Mouse (Mus musculus): ENCODE measurements around the gene Mtss1l.
"Not testable (repeated sequence)": the region's sequence is repeated elsewhere in the genome, so short reads cannot be mapped to it uniquely, and the experiment has no call there.

The Mtss1l gene

GRCm38 (mm10) chr8:110775721-110776120, 54.4 kb downstream of the Mtss1l start:
- no peak for DNase-seq (ENCODE audit: extremely low read depth, low read depth)

- DNase-seq (ENCODE audit: extremely low read depth, low read depth), result no peak
Observed at GRCm38 (mm10) chr8:110776335-110776734, 55.1 kb downstream of the Mtss1l start.

GRCm38 (mm10) chr8:110779924-110780718, 58.8 kb downstream of the Mtss1l start:
- no peak for DNase-seq (ENCODE audit: extremely low read depth, low read depth)

- no peak for DNase-seq (ENCODE audit: extremely low read depth, low read depth)
Observed at GRCm38 (mm10) chr8:110785366-110785765, 64.1 kb downstream of the Mtss1l start.

- not testable (repeated sequence) for DNase-seq (ENCODE audit: extremely low read depth, low read depth)
Observed at GRCm38 (mm10) chr8:110786501-110786900, 65.2 kb downstream of the Mtss1l start.

- DNase-seq (ENCODE audit: extremely low read depth, low read depth), result no peak
Observed at GRCm38 (mm10) chr8:110786934-110787333, 65.7 kb downstream of the Mtss1l start.

- DNase-seq (ENCODE audit: extremely low read depth, low read depth), result no peak
Observed at GRCm38 (mm10) chr8:110787411-110787954, 66.2 kb downstream of the Mtss1l start.

GRCm38 (mm10) chr8:110788981-110789380, 67.7 kb downstream of the Mtss1l start:
- DNase-seq (ENCODE audit: extremely low read depth, low read depth), result no peak

- DNase-seq (ENCODE audit: extremely low read depth, low read depth), result no peak
Observed at GRCm38 (mm10) chr8:110789571-110789970, 68.3 kb downstream of the Mtss1l start.

GRCm38 (mm10) chr8:110790270-110790669, 69.0 kb downstream of the Mtss1l start:
- no peak for DNase-seq (ENCODE audit: extremely low read depth, low read depth)

Data from MEL-GATA-1-ER (cell line).